Mouse (Mus musculus) midbrain, embryonic 12.5 days (tissue): ENCODE measurements at regions not wholly inside any gene's neighbourhood (a gene's known extent, or its start where the extent isn't known, plus 50 kb on each side); places are given as distances from the start of the nearest gene placed in this dataset.

ENCODE experiments used
- ATAC-seq: fragments of 200-750 bp; cut with Nextera tagmentation; 2 replicates; pipeline ENCODE4 v1.8.0; 2017; ENCODE audit warnings: low read depth, moderate TSS enrichment, moderate library complexity; ENCODE audit not compliant: low FRiP score
- H3K27ac ChIP-seq: fragments of 300-500 bp; sonication (generic); replicated peaks from 2 replicates; pipeline ENCODE4 v1.5.1; 2016; ENCODE audit warnings: mild to moderate bottlenecking
- H3K27me3 ChIP-seq: fragments of 300-500 bp; sonication (generic); 2 replicates; pipeline ENCODE4 v1.6.1; 2016; ENCODE audit warnings: mild to moderate bottlenecking
- H3K36me3 ChIP-seq: fragments of 300-500 bp; sonication (generic); 2 replicates; pipeline ENCODE4 v1.6.1; 2016
- H3K4me1 ChIP-seq: fragments of 300-500 bp; sonication (generic); 2 replicates; pipeline ENCODE4 v1.6.1; 2016
- H3K4me2 ChIP-seq: fragments of 300-500 bp; sonication (generic); replicated peaks from 2 replicates; pipeline ENCODE4 v1.6.1; 2016; ENCODE audit warnings: mild to moderate bottlenecking, moderate library complexity
- H3K4me3 ChIP-seq: fragments of 300-500 bp; sonication (generic); 2 replicates; pipeline ENCODE4 v1.5.1; 2016; ENCODE audit warnings: mild to moderate bottlenecking
- H3K9ac ChIP-seq: fragments of 300-500 bp; sonication (generic); replicated peaks from 2 replicates; pipeline ENCODE4 v1.6.1; 2016; ENCODE audit warnings: mild to moderate bottlenecking, moderate library complexity
- H3K9me3 ChIP-seq: fragments of 300-500 bp; sonication (generic); 2 replicates; pipeline ENCODE4 v1.6.1; 2016; ENCODE audit warnings: mild to moderate bottlenecking
- WGBS: fragments of 180-500 bp; shearing (Covaris S2); methylation state at CpG from one replicate; pipeline ENCODE4 v1.1.7; 2016; 5-methylcytosine and 5-hydroxymethylcytosine counted together

DNA sequence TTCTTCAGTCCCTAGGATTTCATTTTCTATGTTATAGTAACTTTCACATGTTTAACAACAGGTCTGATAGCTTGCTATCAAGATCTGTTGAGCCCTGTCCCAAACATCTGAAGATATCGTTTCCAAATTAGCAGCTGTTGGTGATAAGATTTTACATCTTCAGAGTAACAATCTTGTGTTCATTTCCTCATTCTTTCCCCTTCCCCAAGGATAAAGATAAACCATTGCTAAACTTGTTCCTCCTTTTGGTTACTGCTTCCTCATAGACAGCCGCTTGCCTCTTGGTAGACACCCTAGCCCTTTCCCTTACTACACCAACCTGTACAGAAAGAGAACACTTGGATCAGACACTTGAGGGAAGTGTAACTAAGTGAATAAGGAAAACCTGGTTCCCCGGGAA, 58.6 kb downstream of the Kcnrg start:
- Histone ChIP-seq H3K36me3 (no peaks in the 10 kb centered on the region), H3K9ac (no peak overlapping the region), H3K4me2 (no peak overlapping the region), H3K4me1 (no peaks in the 10 kb centered on the region), H3K9me3 (no peaks in the 10 kb centered on the region), H3K4me3 (no peak overlapping the region), H3K27me3 (no peaks in the 10 kb centered on the region), H3K27ac (no peak overlapping the region)
- no peak for ATAC-seq
- 95% methylated on average over 3 of the region's 3 CpGs for WGBS

DNA sequence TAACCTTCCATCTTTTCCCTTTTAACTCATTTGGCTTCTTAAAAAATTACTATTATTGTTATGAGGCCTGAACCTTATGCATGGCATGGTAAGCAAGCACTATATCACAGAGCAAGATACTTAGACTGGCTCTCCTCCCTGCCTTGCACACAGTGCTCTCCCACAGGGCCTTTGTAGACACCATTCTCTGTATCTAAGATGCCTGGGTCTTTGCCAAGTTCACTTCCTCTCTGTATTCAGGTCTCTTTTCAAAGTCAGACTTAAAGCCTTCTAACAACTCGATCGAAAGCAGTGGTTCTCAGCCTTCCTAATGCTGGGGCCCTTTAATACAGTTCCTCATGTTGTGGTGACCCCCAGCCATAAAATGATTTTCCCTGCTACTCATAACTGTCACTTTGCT, 65.9 kb downstream of the Kcnrg start:
- no peaks in the 10 kb centered on the region for H3K27me3 ChIP-seq
- WGBS = 72% methylated on average over 2 of the region's 2 CpGs
- ATAC-seq = no peak

DNA sequence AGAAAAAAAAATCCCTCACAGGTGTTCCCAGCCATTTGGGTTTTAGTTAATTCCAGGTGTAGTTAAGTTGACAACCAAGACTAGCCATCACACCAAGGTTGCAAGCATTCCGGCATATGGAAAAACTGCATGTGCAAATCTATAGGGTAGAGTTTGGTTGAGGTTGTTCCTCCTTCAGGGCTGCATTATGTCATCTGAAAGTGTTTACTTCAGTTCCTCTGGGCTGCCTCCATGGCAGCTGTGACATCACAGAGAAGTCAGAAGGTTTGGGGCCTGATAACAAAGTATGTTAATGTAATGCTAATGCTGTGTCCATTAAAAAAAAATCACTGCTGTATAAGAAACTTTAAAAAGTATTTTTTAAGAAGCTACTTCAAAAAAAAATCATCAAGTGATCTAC, 70.8 kb downstream of the Kcnrg start:
- Histone ChIP-seq H3K9ac (no peak overlapping the region), H3K27ac (no peak overlapping the region), H3K9me3 (no peaks in the 10 kb centered on the region), H3K4me1 (peaks cover 17% of the 10 kb centered on the region), H3K4me3 (no peak overlapping the region), H3K36me3 (no peaks in the 10 kb centered on the region), H3K4me2 (no peak overlapping the region), H3K27me3 (peaks cover 6% of the 10 kb centered on the region)
- 95% methylated on average over 1 of the region's 1 CpGs for WGBS
- no peak for ATAC-seq

More for the DNA sequence above, 65.9 kb downstream of the Kcnrg start:
- Histone ChIP-seq H3K9ac (no peak overlapping the region), H3K4me3 (no peak overlapping the region), H3K9me3 (no peaks in the 10 kb centered on the region), H3K27ac (no peak overlapping the region), H3K36me3 (no peaks in the 10 kb centered on the region), H3K4me1 (peaks cover 3% of the 10 kb centered on the region; the same call in 1 of the 2 replicates), H3K4me2 (no peak overlapping the region)

DNA sequence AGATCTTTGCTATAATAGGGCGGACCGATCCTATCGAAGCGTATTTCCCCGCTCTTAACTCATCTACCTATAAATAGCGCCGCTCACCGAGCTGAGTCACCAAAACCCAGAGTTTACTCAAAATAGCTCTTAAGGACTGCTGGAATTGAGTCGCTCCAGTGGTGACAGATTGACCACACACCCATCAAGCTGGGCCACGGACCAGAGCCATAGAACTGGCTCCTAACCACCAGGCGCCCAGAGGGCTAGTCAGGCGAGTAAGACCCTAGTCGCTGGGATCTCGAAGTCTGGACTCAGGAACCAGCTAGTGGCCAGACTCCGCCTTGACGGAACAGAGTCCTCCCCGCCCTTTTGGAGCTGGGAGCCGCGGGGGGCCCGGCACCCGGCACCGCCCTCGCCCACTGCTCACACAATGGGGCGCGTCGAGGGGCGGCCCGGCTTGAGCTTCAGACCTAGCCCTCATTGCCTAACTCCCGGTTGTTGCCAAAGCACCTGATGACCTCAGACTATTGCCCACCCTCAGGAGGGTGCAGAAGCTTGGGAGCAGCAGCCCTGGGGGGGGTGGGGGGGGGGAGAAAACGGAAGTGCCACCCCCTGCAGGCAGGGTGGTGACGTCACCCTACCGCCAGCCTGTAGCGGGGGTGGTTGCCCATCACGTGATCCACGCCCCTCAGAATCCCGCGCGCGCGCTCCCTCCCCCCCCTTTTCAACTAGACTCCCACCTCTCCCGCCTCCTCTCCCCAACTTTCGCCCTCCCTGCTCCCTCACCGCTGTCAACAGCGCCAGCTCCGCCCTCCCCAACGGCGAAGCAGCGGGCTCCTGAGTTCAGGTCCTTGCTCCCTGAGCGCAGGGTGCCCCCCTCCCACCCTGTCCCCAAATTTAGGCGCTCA, 73.8 kb downstream of the Kcnrg start:
- Histone ChIP-seq H3K27me3 (peaks cover 34% of the 10 kb centered on the region), H3K36me3 (no peaks in the 10 kb centered on the region), H3K9me3 (no peaks in the 10 kb centered on the region), H3K27ac (peak overlapping the region; percentile 91), H3K4me1 (peaks cover 34% of the 10 kb centered on the region), H3K4me3 (peak overlapping the region; percentile 84), H3K9ac (peak overlapping the region; percentile 87), H3K4me2 (peak overlapping the region; percentile 90)
- ATAC-seq = peak; percentile 75
- WGBS = under 1% methylated on average over 45 of the region's 50 CpGs

DNA sequence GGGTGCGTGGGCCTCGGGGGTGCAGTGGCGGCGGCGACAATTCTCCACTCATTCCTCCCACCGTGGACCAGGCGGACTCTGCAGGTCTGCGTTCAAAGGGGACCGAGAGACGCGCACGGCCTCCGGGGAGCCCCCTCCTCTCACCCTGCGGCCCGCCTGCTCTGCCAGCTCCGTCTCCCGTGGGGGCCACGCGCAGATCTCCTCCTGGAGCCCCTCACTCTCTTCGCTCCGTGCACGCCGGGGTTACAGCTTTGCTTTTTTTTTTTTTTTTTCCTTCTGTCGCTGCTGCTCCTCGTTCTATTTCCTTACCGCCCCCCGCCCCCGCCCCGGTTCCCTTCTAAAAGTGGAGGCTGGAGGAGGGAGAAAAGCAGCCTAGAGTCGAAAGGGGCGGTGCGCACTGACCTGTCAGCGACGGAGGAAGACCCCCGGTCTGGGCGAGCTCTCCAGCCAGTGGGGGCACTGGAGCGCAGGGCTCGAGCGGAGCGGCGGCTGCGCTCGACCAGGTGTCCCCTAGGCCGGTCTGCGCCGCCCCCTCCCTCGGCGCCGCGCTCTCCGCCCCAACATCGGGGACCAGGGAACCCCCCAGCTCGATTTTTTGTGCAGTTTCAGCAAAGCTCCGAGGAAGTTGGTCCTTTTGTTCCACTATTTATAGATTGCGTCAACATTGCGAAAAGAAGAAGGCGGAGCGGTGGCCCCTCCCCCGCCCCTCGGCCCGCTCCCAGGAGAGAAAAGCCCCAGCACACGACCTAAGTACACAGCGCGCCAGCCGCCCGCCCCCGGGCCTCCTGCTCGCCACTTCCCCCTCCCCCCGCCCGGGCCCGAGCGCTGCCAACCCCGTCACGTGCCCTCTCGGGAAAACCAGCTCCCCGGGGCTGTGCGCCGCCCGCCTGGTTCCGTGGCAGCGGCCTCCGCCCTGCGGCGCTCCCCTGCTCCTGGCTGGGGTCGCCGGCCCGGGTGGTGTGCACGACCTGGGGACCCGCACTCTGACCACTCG, 74.7 kb downstream of the Kcnrg start:
- Histone ChIP-seq H3K9ac (peak overlapping the region; percentile 87), H3K4me2 (peak overlapping the region; percentile 90), H3K36me3 (no peaks in the 10 kb centered on the region), H3K4me1 (peaks cover 44% of the 10 kb centered on the region), H3K27ac (peak overlapping the region; percentile 91), H3K4me3 (peak overlapping the region; percentile 84), H3K27me3 (peaks cover 44% of the 10 kb centered on the region), H3K9me3 (no peaks in the 10 kb centered on the region)
- WGBS = 1% methylated on average over 88 of the region's 90 CpGs
- peak; percentile 86 for ATAC-seq

DNA sequence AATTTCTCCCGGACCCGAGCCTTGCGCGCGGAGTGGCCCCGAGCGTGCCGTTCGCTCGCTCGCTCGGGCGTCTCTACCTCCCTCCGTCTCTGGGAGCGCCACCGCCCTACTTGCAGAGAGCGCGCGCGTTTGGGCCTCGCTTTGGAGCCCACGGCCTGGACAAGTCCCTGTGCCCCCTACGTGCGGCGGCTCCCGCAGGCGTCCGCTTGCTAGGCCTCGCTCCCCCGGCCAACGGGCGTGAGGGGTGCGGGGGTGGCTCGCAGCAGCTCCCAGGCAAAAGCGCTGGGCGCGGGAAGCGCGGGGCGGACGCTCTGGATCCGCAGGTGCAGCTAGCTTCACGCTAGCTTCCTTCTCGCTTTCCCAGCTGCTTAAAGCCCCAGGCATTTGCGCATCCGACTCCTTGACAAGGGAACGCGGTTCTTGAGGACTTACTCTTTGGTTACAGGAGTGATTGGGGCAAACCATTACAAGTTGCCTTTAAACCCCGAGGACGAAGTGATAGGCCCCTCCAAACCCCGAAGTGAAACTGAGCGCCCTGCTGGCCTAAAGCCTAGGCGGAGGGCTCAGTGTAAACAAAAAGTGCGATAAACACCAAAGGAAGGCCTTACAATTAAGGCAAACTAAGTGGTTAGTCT, 75.6 kb downstream of the Kcnrg start:
- Histone ChIP-seq H3K9me3 (no peaks in the 10 kb centered on the region), H3K4me3 (peak overlapping the region; percentile 84), H3K27ac (peak overlapping the region; percentile 91), H3K27me3 (peaks cover 50% of the 10 kb centered on the region), H3K4me2 (peak overlapping the region; percentile 90), H3K9ac (peak overlapping the region; percentile 87), H3K36me3 (no peaks in the 10 kb centered on the region), H3K4me1 (peaks cover 46% of the 10 kb centered on the region)
- ATAC-seq = peak; percentile 46
- WGBS = under 1% methylated on average over 54 of the region's 54 CpGs

DNA sequence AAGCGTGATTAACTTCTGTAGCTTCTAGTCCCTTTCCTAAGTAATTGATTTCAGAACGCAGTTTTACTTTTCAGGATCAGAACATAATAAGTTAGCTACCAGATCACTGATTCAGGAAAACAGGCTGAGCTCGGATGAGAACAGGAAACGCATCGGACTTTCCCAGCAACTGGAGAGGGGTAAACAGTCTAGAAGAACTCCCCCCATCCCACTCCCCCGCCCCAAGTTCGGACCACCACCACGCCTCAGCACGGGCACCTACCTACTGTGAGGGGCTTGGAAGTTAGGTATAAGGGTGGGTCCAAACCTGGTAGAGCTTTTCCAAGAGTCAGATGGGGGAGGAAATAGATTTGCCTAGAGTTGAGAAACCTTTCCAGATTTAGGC, 76.1 kb downstream of the Kcnrg start:
- WGBS = 2% methylated on average over 9 of the region's 9 CpGs
- Histone ChIP-seq H3K9me3 (no peaks in the 10 kb centered on the region), H3K27me3 (peaks cover 50% of the 10 kb centered on the region), H3K27ac (no peak overlapping the region), H3K9ac (no peak overlapping the region), H3K4me3 (peak overlapping the region; percentile 84), H3K4me1 (peaks cover 46% of the 10 kb centered on the region), H3K36me3 (no peaks in the 10 kb centered on the region), H3K4me2 (peak overlapping the region; percentile 90)
- no peak for ATAC-seq

GRCm38 (mm10) chr14:61683791-61684411, 76.6 kb downstream of the Kcnrg start:
- ATAC-seq = no peak
- Histone ChIP-seq H3K4me1 (peaks cover 49% of the 10 kb centered on the region), H3K9ac (no peak overlapping the region), H3K27me3 (peaks cover 55% of the 10 kb centered on the region), H3K4me3 (peak overlapping the region; percentile 9), H3K27ac (no peak overlapping the region), H3K4me2 (peak overlapping the region; percentile 26), H3K9me3 (no peaks in the 10 kb centered on the region), H3K36me3 (no peaks in the 10 kb centered on the region)
- 5% methylated on average over 19 of the region's 19 CpGs for WGBS

GRCm38 (mm10) chr14:61684473-61685230, 77.4 kb downstream of the Kcnrg start:
- Histone ChIP-seq H3K9me3 (no peaks in the 10 kb centered on the region), H3K27ac (no peak overlapping the region), H3K4me3 (peak overlapping the region; percentile 9), H3K4me2 (peak overlapping the region; percentile 26), H3K4me1 (peaks cover 57% of the 10 kb centered on the region), H3K9ac (no peak overlapping the region), H3K27me3 (peaks cover 62% of the 10 kb centered on the region), H3K36me3 (no peaks in the 10 kb centered on the region)
- 5% methylated on average over 26 of the region's 26 CpGs for WGBS
- no peak for ATAC-seq

- whole genome bisulfite sequencing = 6% methylated on average over 12 of the region's 12 CpGs
- H3K27ac ChIP-seq = no peak overlapping the region
- H3K4me3 ChIP-seq = no peak overlapping the region
- H3K27me3 ChIP-seq = peaks cover 69% of the 10 kb centered on the region
- no peak overlapping the region for H3K4me2 ChIP-seq
- no peak for ATAC-seq
- no peaks in the 10 kb centered on the region for H3K36me3 ChIP-seq
- peaks cover 54% of the 10 kb centered on the region for H3K4me1 ChIP-seq
- H3K9me3 ChIP-seq = no peaks in the 10 kb centered on the region
- no peak overlapping the region for H3K9ac ChIP-seq
Observed at GRCm38 (mm10) chr14:61685231-61685800, 78.1 kb downstream of the Kcnrg start.
